Mouse (Mus musculus) embryo, embryonic 10 days (tissue): ENCODE data around the gene Tef.

ENCODE experiments used
- DNase-seq: peaks from one replicate; pipeline ENCODE4 v3.0.0-alpha.2; 2015; ENCODE audit warnings: low spot score

Gene Tef

DNA sequence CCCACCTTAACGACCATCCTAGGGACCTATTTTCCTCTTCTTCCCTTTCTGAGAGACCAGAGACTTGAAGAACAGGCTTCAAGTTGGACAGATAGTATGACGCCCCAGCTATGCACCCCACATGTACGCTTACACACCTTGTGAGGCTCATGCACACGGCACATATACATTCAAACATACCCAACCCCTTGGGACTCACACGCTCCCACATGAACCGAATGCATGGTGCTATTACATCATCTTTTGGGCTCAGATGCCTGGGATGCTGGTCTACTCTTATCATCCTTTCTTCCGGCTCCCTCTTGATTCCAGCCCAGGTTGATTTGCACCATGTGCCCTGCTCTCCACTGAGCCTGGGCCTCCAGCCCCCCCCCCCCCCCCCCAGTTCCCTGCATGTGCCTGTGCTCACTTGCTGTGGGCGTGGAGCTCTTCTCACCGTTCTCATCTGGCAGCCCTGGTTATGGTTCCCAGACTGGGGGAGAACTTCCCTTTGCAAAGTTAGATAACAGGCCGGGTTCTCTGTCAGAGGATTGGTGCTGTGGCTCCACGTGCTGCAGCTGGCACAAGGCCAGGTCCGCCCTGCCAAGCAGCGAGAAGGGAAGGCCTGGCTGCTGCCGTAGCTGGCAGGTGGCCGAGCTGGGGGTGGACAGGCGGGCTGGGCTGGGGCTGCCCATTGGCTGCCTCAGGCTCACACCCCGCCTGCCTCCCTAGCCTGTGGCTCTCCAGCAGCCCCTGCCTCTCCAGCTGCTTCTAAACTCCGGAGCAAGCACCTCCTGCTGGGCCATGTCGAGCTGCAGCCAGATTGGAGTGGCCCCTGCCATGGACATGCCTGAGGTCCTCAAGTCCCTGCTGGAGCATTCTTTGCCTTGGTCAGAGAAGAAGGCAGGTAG is at the start of gene Tef:
TSS of gene Tef (plus strand) at position 421 of the 890 bp plus-strand sequence.
- DNase-seq: peak; percentile 73

DNA sequence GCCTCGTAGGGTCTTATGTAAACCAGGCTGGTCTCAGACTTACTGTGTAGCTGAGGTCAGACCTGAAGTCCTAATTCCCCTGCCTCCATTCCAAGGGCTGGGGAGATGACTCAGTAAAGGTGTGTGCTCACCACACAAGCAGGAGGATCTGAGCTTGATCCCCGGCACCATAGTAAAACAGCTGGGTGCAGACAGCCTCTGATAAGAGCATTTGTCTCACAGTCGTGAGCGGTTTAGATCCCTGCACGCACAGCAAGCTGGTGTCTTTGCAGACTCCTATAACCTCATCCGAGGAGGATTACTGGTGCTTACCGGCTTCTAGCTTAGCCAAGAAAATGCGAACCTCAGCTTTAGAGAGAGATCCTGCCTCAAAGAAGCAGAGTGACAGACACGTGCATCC is 48.6 kb upstream of the Tef start:
- no peak for DNase-seq

- no peak for DNase-seq
Measured at GRCm38 (mm10) chr15:81758701-81759100, 43.5 kb upstream of the Tef start.

DNA sequence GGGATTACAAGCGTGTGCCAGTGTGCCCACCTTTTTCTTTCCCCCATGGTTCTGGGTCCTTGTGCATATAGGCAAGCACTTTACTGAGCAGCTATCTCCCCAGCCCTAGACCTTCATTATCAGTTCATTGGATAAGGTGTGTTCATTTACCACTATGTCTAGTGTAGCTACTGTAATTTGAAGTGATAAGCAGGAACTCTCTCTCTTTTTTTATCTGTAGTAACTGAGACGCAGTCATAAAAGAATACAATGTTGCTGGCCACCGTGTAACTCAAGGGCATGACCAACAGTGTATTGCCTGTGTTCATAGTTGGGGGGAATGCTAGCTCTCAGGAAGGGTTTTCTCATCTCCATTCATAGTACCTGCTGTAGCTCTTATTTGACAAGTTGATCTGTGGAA is 42.7 kb upstream of the Tef start:
- no peak for DNase-seq

DNA sequence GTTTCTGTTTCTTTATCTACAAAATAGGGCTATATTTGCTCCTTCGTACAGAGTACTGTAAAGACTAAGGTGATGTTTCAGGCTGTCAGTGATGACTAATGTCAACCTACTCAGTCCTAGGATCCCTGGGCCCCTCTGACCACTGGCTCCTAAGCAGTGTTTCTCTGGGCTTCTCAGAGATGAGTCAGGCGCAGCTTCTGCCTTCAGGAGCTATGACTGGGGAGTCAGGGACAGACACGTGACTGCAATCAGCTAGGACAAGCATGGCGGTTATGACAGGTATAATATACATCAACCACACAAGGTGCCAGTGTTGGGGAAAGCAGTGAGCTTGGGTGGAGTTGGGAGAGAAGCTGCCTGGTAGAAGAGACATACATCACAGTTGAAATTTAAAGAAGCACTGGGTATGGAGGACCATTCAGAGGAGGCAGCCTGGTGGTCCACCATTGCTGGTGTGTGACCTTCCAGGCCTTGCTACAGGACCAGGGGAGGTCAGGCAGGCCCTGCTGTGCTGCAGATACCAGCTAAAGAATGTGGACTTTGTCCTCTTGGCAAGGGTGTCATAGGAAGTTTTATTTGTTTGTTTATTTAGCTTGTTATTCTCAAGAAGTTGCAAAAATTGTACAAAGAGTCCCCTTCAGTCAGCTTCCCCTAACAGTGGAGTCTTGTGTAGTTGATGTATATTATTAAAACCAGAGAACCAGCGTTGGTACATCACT is 41.7 kb upstream of the Tef start:
- no peak for DNase-seq

DNA sequence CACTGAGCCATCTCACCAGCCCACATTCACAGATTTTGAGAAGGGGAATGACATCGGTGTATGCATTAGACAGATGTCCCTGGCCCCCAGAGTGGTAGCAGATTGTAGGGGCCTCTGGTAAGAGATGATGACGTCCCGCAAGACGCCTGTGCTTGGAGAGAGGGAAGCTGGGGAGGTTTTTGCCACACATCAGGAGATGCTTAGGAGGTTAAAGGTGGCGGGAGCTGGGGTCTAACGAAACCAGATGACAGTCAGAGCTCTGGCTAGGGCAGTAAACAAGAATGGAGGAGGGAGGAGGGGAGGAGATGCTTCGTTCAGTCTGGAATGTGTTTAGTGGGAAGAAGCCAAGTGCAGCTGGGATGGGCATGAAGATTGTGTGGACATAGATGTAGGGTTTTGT is 40.8 kb upstream of the Tef start:
- DNase-seq: peak; percentile 21

GRCm38 (mm10) chr15:81761959-81762358 is 40.3 kb upstream of the Tef start:
- no peak for DNase-seq

GRCm38 (mm10) chr15:81764573-81764972 is 37.6 kb upstream of the Tef start:
- DNase-seq: no peak

DNA sequence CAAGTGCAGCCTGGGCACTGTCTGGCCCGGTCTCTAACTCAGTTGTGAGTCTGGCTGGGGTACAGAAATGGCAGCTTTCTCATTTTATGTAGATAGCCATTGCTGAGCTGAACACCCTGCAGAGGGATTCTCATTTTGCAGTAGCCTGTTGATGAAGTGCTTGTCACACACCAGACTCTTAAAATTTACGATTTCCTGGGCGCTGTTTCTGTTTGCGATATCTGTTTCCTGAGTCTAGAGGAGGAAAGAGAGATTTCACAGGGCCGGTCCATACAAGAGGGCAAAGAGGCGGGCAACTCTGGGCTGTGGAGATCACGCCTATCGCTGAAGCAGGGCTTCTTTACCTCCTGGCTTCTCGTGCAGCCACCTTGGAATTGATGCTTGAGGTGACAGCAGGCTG is 36.6 kb upstream of the Tef start:
- no peak for DNase-seq

DNA sequence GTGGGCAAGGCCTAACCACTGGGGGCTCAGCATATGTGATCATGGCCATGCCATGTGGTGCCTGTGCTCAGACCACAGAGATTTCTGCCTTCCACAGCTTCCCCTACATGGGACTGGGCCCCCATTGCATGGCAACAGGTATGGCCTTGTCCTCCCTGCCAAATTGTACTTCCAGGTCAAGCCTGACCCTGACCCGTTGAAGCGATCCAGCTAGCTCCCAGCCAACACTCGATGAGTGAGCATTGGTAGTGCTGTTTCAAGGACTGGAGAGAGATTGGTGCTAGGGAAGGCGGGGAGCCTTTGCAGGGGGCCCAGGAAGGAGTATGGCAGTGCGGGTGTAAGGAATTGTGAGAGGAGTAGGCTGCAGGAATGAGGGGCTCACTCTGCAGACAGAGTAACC is 35.8 kb upstream of the Tef start:
- no peak for DNase-seq

DNA sequence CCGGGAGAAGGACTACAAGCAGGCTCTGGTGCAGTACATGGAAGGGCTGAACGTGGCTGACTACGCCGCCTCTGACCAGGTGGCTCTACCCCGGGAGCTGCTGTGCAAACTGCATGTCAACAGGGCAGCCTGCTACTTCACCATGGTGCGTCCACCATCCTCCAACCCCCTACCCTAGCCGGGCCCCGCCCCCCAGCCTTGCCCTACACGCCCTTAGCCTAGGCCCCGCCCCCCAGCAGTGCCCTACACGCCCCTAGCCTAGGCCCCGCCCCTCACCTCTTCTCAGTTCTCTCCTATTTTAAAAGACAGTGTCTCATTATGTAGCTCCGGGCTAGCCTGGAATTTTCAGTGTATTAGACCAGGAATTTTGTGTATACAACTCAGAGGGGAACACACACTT is 33.2 kb upstream of the Tef start:
- DNase-seq: no peak

GRCm38 (mm10) chr15:81772431-81773120 is 29.6 kb upstream of the Tef start:
- DNase-seq: peak; percentile 39

- DNase-seq: no peak
Measured at GRCm38 (mm10) chr15:81774505-81775171, 27.6 kb upstream of the Tef start.

GRCm38 (mm10) chr15:81776631-81777422 is 25.4 kb upstream of the Tef start:
- no peak for DNase-seq

DNA sequence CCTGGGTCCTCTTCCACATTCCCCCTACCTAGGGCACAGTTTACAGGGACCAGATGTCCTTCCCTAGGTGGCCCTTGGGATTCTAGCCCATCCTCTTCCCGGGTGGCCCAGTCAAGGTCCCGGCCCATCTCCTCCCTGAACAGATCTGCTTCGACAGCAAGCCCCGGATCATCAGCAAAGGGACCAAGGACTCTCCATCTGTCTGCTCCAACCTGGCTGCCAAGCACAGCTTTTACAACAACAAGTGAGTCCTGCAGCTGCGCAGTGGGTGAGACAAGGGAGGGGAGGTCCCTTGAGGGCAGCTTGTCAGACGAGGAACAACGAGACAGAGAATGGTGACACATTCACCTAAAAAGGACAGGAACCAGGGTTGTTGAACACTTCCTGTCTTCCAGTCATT is 20.4 kb upstream of the Tef start:
- no peak for DNase-seq

DNA sequence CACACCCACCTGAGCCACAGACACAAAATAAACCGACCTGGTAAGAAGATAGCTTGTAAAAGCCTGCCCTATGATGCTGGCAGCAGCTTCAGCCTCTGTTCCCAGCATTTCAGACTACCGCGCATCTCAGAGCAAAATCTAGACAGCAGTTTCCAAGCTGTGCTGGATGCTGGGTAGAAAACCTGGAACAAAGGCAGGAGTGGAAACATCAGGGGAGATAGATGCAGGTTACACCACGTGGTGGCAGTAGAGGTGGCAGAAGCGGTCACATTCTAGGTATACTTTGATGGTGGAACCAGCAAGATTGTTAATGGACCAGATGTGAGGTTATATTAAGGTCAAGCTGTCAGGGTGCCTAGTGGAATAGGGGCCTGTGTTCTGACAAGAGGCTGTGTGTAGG is 17.5 kb upstream of the Tef start:
- DNase-seq: peak; percentile 14

DNA sequence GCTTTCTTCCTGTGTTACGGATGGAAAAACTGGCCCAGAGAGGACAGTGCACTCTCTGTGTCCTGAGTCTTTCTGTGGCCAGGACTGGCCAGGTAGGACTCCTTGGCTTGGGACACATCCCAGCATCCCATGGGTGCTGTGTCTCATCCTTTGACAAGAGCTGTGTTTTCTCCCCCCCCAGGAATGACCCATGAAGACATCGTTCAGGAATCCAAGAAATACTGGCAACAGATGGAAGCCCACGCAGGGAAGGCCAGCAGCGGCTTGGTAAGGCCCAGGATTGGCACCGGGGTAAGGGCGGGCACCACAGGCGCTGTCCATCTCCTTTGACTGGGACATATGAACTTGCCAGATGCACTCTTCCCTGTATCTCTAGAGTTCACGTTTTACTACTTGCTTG is 16.5 kb upstream of the Tef start:
- DNase-seq: no peak

DNA sequence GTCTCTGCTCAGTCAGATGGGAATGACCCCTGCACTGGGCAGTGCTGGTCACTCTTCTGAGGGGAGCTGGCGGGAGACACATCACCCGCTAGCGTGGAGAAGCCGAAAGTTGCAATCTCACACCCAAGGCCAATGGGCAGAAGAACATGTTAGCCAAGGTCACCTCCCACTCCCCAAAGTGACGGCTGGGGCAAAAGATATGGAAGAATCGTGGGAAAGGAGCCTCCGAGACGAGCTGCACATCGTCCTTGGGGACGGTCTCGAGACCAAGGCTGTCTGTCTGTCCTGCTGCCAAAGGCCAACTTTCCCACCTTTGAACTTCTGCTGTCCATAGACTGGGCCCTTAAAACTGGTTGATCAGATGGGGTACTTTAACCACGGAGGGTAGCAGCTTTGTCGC is 14.7 kb upstream of the Tef start:
- DNase-seq: no peak

- no peak for DNase-seq
Measured at GRCm38 (mm10) chr15:81792444-81792843, 9.8 kb upstream of the Tef start.

DNA sequence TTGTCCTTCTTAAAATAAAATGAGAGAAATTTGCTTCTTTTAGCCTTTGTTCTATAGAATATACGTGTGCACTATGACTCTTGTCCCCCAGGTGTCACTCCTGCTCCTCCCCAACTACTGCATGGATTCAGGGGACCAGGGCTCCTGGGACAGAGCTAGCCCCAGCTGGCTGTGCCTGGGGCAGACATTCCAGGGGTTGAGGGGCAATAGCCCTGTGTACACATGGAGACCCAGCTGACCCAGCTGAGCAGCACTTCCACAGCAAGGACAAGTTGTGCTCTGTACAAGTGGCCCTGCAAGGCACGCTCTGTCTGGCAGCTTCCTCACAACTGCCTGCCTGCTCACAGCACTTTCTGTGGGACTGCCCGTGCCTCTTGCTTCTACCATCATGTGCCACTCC is 6.0 kb upstream of the Tef start:
- DNase-seq: no peak

GRCm38 (mm10) chr15:81797861-81798260 is 4.4 kb upstream of the Tef start:
- no peak for DNase-seq

GRCm38 (mm10) chr15:81798421-81798820 is 3.8 kb upstream of the Tef start:
- DNase-seq: no peak
